Comparison of ENCODE assay signal across 10 mouse cellular contexts in the genomic region with DNA sequence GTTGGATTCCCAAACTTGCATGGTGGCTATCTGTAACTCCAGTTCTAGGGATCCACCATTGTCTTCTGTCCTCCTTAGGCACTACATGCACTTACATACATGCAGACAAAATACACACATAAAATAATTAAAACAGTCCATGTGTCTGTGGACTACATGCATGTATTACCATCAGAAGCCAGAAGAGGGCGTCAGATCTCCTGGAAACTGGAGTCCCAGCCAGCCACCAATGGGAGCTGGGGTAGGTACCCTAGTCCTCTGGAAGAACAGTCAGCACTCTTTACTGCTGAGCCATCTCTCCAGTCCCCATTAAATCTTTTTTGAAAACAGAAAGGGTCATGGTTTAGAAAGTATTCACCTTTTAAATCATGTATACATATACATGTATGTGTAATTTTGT. TPM values are rescaled to one million over a fixed set of nuclear protein-coding genes. Genes with fewer than 3 reads are reported as not detected.
DNase-seq lines count a peak whose midpoint lies in the region; TF ChIP-seq lines count a peak whose summit lies in the region.
"Had no signal": no experiment of that assay in that cellular context is flagged by ENCODE, and none has a peak within 500 bp of the region (broad histone marks: within the 10 kb centered on the region; RNA-seq: fewer than 3 reads in every experiment).

No protein-coding gene starts in this region.

- no peak overlapping the region for H3K9ac ChIP-seq in heart, adult 2 months (ENCODE audit: low read depth, low read length)
- no peak overlapping the region for H3K9ac ChIP-seq in liver, adult 2 months (ENCODE audit: low read depth, low read length)
- H3K9ac ChIP-seq: neural tube, embryonic 12.5 days had no signal

- intact Hi-C loops in heart, adult 2 months (cut with DNase I), result no loop called here
- intact Hi-C loops in heart, postnatal 25 days (cut with DNase I), result loop anchor here (10.0 kb wide), 1 partner anchor 293 kb away; no protein-coding TSS in a partner anchor

- 16% methylated on average over 1 of the region's 1 CpGs for WGBS in heart, adult 2 months
- 21% methylated on average over 1 of the region's 1 CpGs for WGBS in liver, adult 2 months

- no peak overlapping the region for H3K4me3 ChIP-seq in heart, adult 2 months
- H3K4me3 ChIP-seq in liver, adult 2 months (ENCODE audit: insufficient read depth, low read depth, low read length), result no peak overlapping the region
- H3K4me3 ChIP-seq: neural tube, embryonic 12.5 days had no signal

- no peaks in the 10 kb centered on the region for H3K27me3 ChIP-seq in heart, adult 2 months (ENCODE audit: control insufficient read depth, insufficient read depth, low read length)
- no peaks in the 10 kb centered on the region for H3K27me3 ChIP-seq in liver, adult 2 months (ENCODE audit: control insufficient read depth, insufficient read depth, low read length)
- H3K27me3 ChIP-seq: neural tube, embryonic 12.5 days had no signal

- no peaks in the 10 kb centered on the region; the same call in 1 of the 2 replicates for H3K4me1 ChIP-seq in heart, adult 2 months (ENCODE audit: control insufficient read depth, insufficient read depth, low read length)
- no peaks in the 10 kb centered on the region; the same call in 1 of the 2 replicates for H3K4me1 ChIP-seq in liver, adult 2 months (ENCODE audit: control insufficient read depth, insufficient read depth, low read length)

- no peaks in the 10 kb centered on the region for H3K79me2 ChIP-seq in heart, adult 2 months (replicated peaks; ENCODE audit: control insufficient read depth, insufficient read depth, low read length)
- no peaks in the 10 kb centered on the region; the same call in 1 of the 2 replicates for H3K79me2 ChIP-seq in liver, adult 2 months (ENCODE audit: control insufficient read depth, insufficient read depth, low read length)

- DNase-seq in heart, adult 2 months, result no peak
- DNase-seq in heart, postnatal 25 days (ENCODE audit: low spot score), result no peak
- peak; percentile 20 for DNase-seq in urinary bladder, postnatal 14 days (ENCODE audit: low spot score)
- DNase-seq in urinary bladder, postnatal 4 days (ENCODE audit: low spot score in 2 of 2), result no peak
- peak; percentile 15 for DNase-seq in liver, adult 2 months (ENCODE audit: extremely low read depth, low read depth, low spot score)
- DNase-seq in thymus, postnatal 4 days, result peak; percentile 30
- DNase-seq in MN1 (ENCODE audit: low spot score), result no peak
- no peak for DNase-seq in frontal cortex, postnatal 36 days (ENCODE audit: low spot score in 2 of 2)

- no peak for TF ChIP-seq POLR2A in heart, adult 2 months (IDR thresholded peaks at IDR 0.05; ENCODE audit: insufficient read depth, low read depth, low read length)
- no peak for TF ChIP-seq POLR2A in liver, adult 2 months (IDR thresholded peaks at IDR 0.05; ENCODE audit: extremely low read depth, insufficient read depth, low read length)

- H3K27ac ChIP-seq in heart, adult 2 months, result no peak overlapping the region
- no peak overlapping the region for H3K27ac ChIP-seq in liver, adult 2 months (replicated peaks; ENCODE audit: insufficient read depth, low read depth, low read length)
- H3K27ac ChIP-seq: neural tube, embryonic 12.5 days had no signal

- no peak for TF ChIP-seq EP300 in heart, adult 2 months (IDR thresholded peaks at IDR 0.05; ENCODE audit: insufficient read depth, low read depth, low read length)

- peaks cover 2% of the 10 kb centered on the region for H3K36me3 ChIP-seq in heart, adult 2 months (ENCODE audit: control insufficient read depth, insufficient read depth, low read length)
- H3K36me3 ChIP-seq in liver, adult 2 months (ENCODE audit: control insufficient read depth, insufficient read depth, low read length), result no peaks in the 10 kb centered on the region

- TF ChIP-seq CTCF in heart, adult 2 months (IDR thresholded peaks at IDR 0.05), result peak; percentile 62
- peak; percentile 51 for TF ChIP-seq CTCF in liver, adult 2 months (IDR thresholded peaks at IDR 0.05; ENCODE audit: low read depth, low read length)

RNA-seq across cellular contexts. Expression of gene Nono, which starts 1.3 kb away (rescaled TPM):
- total RNA-seq in heart, adult 2 months (2021), result 10 to 100 TPM; 57.6 to 70.9 TPM
- polyA plus RNA-seq in heart, adult 2 months (2012; rRNA removed), result 46.7 and 83.4 TPM in 2 replicates
- total RNA-seq in heart, postnatal 25 days (2021), result 10 to 100 TPM; 69.3 to 75.5 TPM
- 76.9 and 83.3 TPM in 2 replicates for total RNA-seq in liver, adult 2 months (2014; rRNA removed)
- polyA plus RNA-seq in liver, adult 2 months (2012; rRNA removed), result 36.5 and 38.4 TPM in 2 replicates

RNA-seq across cellular contexts. Expression of gene Zmym3, which starts 7.1 kb away (rescaled TPM):
- total RNA-seq in heart, adult 2 months (2021), result 10 to 100 TPM; 13.3 to 15.9 TPM
- 18.7 and 36.5 TPM in 2 replicates for polyA plus RNA-seq in heart, adult 2 months (2012; rRNA removed)
- total RNA-seq in heart, postnatal 25 days (2021), result 10 to 100 TPM; 12.9 to 18.9 TPM
- 6.8 and 8.5 TPM in 2 replicates for total RNA-seq in liver, adult 2 months (2014; rRNA removed)
- polyA plus RNA-seq in liver, adult 2 months (2012; rRNA removed), result 7.0 and 9.1 TPM in 2 replicates

RNA-seq across cellular contexts. Expression of gene Itgb1bp2, which starts 21.1 kb away (rescaled TPM):
- total RNA-seq in heart, adult 2 months (2021), result 100 to 1,000 TPM; 157 to 183 TPM
- 194 and 335 TPM in 2 replicates for polyA plus RNA-seq in heart, adult 2 months (2012; rRNA removed)
- total RNA-seq in heart, postnatal 25 days (2021), result 100 to 1,000 TPM; 226 to 255 TPM
- 0.40 and 1.2 TPM in 2 replicates for total RNA-seq in liver, adult 2 months (2014; rRNA removed)
- 0.10 and 0.28 TPM in 2 replicates for polyA plus RNA-seq in liver, adult 2 months (2012; rRNA removed)

RNA-seq across cellular contexts. Expression of gene Gjb1, which starts 51.6 kb away (rescaled TPM):
- not detected for total RNA-seq in heart, adult 2 months (2021)
- 0.12 and 0.56 TPM in 2 replicates for polyA plus RNA-seq in heart, adult 2 months (2012; rRNA removed)
- not detected for total RNA-seq in heart, postnatal 25 days (2021)
- total RNA-seq in liver, adult 2 months (2014; rRNA removed), result 656 and 716 TPM in 2 replicates
- polyA plus RNA-seq in liver, adult 2 months (2012; rRNA removed), result 1,676 and 1,804 TPM in 2 replicates
- total RNA-seq: hematopoietic stem cell, adult 5-6 weeks had no signal

Comparison
In these comparisons a context has a peak if more than half of its experiments do, and no peak if none do; other contexts are left out.
1. DNase-seq: peak in urinary bladder, postnatal 14 days (single experiment), liver, adult 2 months (single experiment) and thymus, postnatal 4 days (single experiment); none in heart, adult 2 months (0 of 2), heart, postnatal 25 days (single experiment), urinary bladder, postnatal 4 days (0 of 2), MN1 (single experiment) and frontal cortex, postnatal 36 days (0 of 2).
2. RNA of gene Itgb1bp2, which starts 21.1 kb away (total RNA-seq): 226 to 255 TPM in heart, postnatal 25 days and 157 to 183 TPM in heart, adult 2 months; 0.40 to 1.2 TPM in liver, adult 2 months; every median in the first group is over 10 times any median in the second.